In the genomic region with DNA sequence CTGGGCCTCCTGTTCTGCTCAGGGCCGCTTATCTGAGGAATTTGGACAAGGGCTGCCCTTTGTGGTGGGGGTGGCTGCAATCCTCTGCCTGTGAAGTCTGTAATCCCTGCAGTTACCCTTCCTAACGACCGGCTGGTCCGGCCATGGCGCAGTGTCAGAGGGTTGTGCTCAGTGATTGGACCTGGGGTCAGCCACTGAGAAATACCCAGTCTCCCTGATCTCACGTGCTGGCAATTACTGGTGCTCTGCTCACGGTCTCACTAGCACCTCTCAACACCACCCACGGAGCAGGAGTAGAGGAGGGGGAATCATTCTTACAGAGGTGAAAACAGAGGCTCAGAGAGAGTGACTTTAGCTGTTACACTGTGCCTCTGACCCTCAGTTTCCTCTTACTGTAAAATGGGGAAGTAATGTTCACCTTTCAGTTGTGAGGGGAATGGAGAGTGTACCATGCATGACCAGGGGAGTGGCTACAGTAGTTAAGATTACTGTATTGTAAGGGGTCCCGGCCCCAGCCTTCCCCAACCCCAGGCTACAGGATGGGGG, we compare ENCODE assay signal across 7 mouse cellular contexts. TPM values are rescaled to one million over a fixed set of nuclear protein-coding genes. Genes with fewer than 3 reads are reported as not detected.
DNase-seq lines count a peak whose midpoint lies in the region; ATAC-seq and TF ChIP-seq lines count a peak whose summit lies in the region.

No protein-coding gene starts in this region.

- intact Hi-C loops in left cerebral cortex, postnatal 10 days (cut with DNase I): loop anchor here (5.0 kb wide), 1 partner anchor 50 kb away; no protein-coding TSS in a partner anchor

- TF ChIP-seq CTCF in kidney, postnatal 0 days (IDR thresholded peaks at IDR 0.05; ENCODE audit: low read depth): no peak

- 13% methylated on average over 9 of the region's 9 CpGs for WGBS in kidney, postnatal 0 days
- 13% methylated on average over 9 of the region's 9 CpGs for WGBS in midbrain, embryonic 10.5 days

- no peak for ATAC-seq in kidney, postnatal 0 days (replicated peaks; ENCODE audit: low FRiP score, low read depth)

- H3K27me3 ChIP-seq in kidney, postnatal 0 days (ENCODE audit: insufficient read depth, low read length): no peaks in the 10 kb centered on the region
- H3K27me3 ChIP-seq in midbrain, embryonic 10.5 days (ENCODE audit: low read depth, poor library complexity, severe bottlenecking): no peaks in the 10 kb centered on the region

- H3K27ac ChIP-seq in kidney, postnatal 0 days: peak overlapping the region; percentile 98
- H3K27ac ChIP-seq in midbrain, embryonic 10.5 days (replicated peaks): peak overlapping the region; percentile 94

- H3K4me3 ChIP-seq in kidney, postnatal 0 days (replicated peaks; ENCODE audit: low read depth, low read length): peak overlapping the region; percentile 80
- H3K4me3 ChIP-seq in midbrain, embryonic 10.5 days: peak overlapping the region; percentile 91

- H3K36me3 ChIP-seq in kidney, postnatal 0 days (ENCODE audit: insufficient read depth, low read length): 0 out of 2 replicates have a peak, but pooled peaks cover 2% of the 10 kb centered on the region
- H3K36me3 ChIP-seq in midbrain, embryonic 10.5 days: no peaks in the 10 kb centered on the region

- H3K4me2 ChIP-seq in kidney, postnatal 0 days (ENCODE audit: low read length): peak overlapping the region; percentile 86

- peaks cover 26% of the 10 kb centered on the region for H3K4me1 ChIP-seq in kidney, postnatal 0 days (replicated peaks; ENCODE audit: insufficient read depth, low read length)
- H3K4me1 ChIP-seq in midbrain, embryonic 10.5 days: peaks cover 78% of the 10 kb centered on the region

- H3K9ac ChIP-seq in kidney, postnatal 0 days (ENCODE audit: low read depth, low read length): peak overlapping the region; percentile 94; the same call in 1 of the 2 replicates

- DNase-seq in B cell, adult 2 months: peak; percentile 54 to 59
- peak; percentile 37 for DNase-seq in MEL-GATA-1-ER (ENCODE audit: extremely low read depth, low read depth)
- DNase-seq in forelimb bud, embryonic 11.5 days (ENCODE audit: low read depth, low spot score): peak; percentile 29
- DNase-seq in kidney, postnatal 0 days (ENCODE audit: low spot score): peak; percentile 19
- peak; percentile 44 for DNase-seq in midbrain, embryonic 10.5 days (ENCODE audit: low spot score)
- DNase-seq in right cerebral cortex, postnatal 25 days: no peak
- DNase-seq in left cerebral cortex, postnatal 10 days (ENCODE audit: extremely low spot score in 1 of 2, low spot score in 2 of 2): no peak

- H3K9me3 ChIP-seq in kidney, postnatal 0 days (replicated peaks; ENCODE audit: low read length): no peaks in the 10 kb centered on the region
- H3K9me3 ChIP-seq in midbrain, embryonic 10.5 days (replicated peaks): no peaks in the 10 kb centered on the region

RNA-seq across cellular contexts. Expression of a gene that starts 2.3 kb away (rescaled TPM):
- 13.9 and 16.9 TPM in 2 replicates for polyA plus RNA-seq in kidney, postnatal 0 days (2015; fragmentation: Nextera tagmentation; extraction: Ambion mirVana)
- polyA plus RNA-seq in midbrain, embryonic 10.5 days (2016; fragmentation: Nextera tagmentation; extraction: Ambion mirVana): 6.8 and 7.9 TPM in 2 replicates
- 10 to 100 TPM; 28.2 to 28.9 TPM for total RNA-seq in left cerebral cortex, postnatal 10 days (2021)

RNA-seq across cellular contexts. Expression of a gene that starts 33.2 kb away (rescaled TPM):
- polyA plus RNA-seq in kidney, postnatal 0 days (2015; fragmentation: Nextera tagmentation; extraction: Ambion mirVana): 105 and 110 TPM in 2 replicates
- polyA plus RNA-seq in midbrain, embryonic 10.5 days (2016; fragmentation: Nextera tagmentation; extraction: Ambion mirVana): 113 and 116 TPM in 2 replicates
- total RNA-seq in left cerebral cortex, postnatal 10 days (2021): 10 to 100 TPM; 83.9 to 86.8 TPM

RNA-seq across cellular contexts. Expression of a gene that starts 37.2 kb away (rescaled TPM):
- 0.42 and 0.61 TPM in 2 replicates for polyA plus RNA-seq in kidney, postnatal 0 days (2015; fragmentation: Nextera tagmentation; extraction: Ambion mirVana)
- 1.9 and 2.8 TPM in 2 replicates for polyA plus RNA-seq in midbrain, embryonic 10.5 days (2016; fragmentation: Nextera tagmentation; extraction: Ambion mirVana)
- 10 to 100 TPM; 13.5 to 13.6 TPM for total RNA-seq in left cerebral cortex, postnatal 10 days (2021)

RNA-seq across cellular contexts. Expression of a gene that starts 38.1 kb away (rescaled TPM):
- polyA plus RNA-seq in kidney, postnatal 0 days (2015; fragmentation: Nextera tagmentation; extraction: Ambion mirVana): 0.08 TPM in 1 of 2 replicates, not detected in the other
- 0.17 and 0.22 TPM in 2 replicates for polyA plus RNA-seq in midbrain, embryonic 10.5 days (2016; fragmentation: Nextera tagmentation; extraction: Ambion mirVana)
- total RNA-seq in left cerebral cortex, postnatal 10 days (2021): 1 to 10 TPM in 1 of 2 experiments, under 1 TPM in 1; 0.81 to 1.2 TPM

RNA-seq across cellular contexts. Expression of a gene that starts 49.5 kb away (rescaled TPM):
- 15.8 and 18.1 TPM in 2 replicates for polyA plus RNA-seq in kidney, postnatal 0 days (2015; fragmentation: Nextera tagmentation; extraction: Ambion mirVana)
- polyA plus RNA-seq in midbrain, embryonic 10.5 days (2016; fragmentation: Nextera tagmentation; extraction: Ambion mirVana): 15.9 and 17.1 TPM in 2 replicates
- 10 to 100 TPM; 32.3 to 32.6 TPM for total RNA-seq in left cerebral cortex, postnatal 10 days (2021)

Comparison
In these comparisons a context has a peak if more than half of its experiments do, and no peak if none do; other contexts are left out.
1. DNase-seq: peak in B cell, adult 2 months (2 of 2), MEL-GATA-1-ER (single experiment), forelimb bud, embryonic 11.5 days (single experiment), kidney, postnatal 0 days (single experiment) and midbrain, embryonic 10.5 days (single experiment); none in right cerebral cortex, postnatal 25 days (single experiment) and left cerebral cortex, postnatal 10 days (0 of 2).